Mouse (Mus musculus): ENCODE results near the gene Gucd1.

- TF ChIP-seq POLR2A (IDR thresholded peaks at IDR 0.05; ENCODE audit: extremely low read depth, insufficient read depth, low read length) (no peak), CTCF (IDR thresholded peaks at IDR 0.05; ENCODE audit: low read depth, low read length) (no peak)
These were observed 197.5 kb downstream of the Gucd1 start for GRCm38 (mm10) chr10:75320321-75320720.

Measured in liver, adult 2 months (tissue).